Mouse (Mus musculus): Measurements from ENCODE around the gene Ttc7b.

- TF ChIP-seq EP300 (IDR thresholded peaks at IDR 0.05; ENCODE audit: insufficient read depth, low read depth, low read length) (peak; percentile 72; the same call in 1 of the 2 replicates), CTCF (IDR thresholded peaks at IDR 0.05) (no peak), POLR2A (IDR thresholded peaks at IDR 0.05; ENCODE audit: insufficient read depth, low read depth, low read length) (no peak)
Observed at GRCm38 (mm10) chr12:100299322-100299726, 221.3 kb downstream of the Ttc7b start.

Data from heart, adult 2 months (tissue).